Mouse (Mus musculus): Measurements from ENCODE around the gene Pde4a. TPM values are rescaled to one million over a fixed set of nuclear protein-coding genes. Genes with fewer than 3 reads are reported as not detected.
A peak's percentile ranks its signal among the peaks of the same experiment; 100 is the strongest.

Gene Pde4a
- polyA plus RNA-seq, 1 experiment from 2014 or later: 42.7 TPM

GRCm38 (mm10) chr9:21168161-21169123 lies 2.9 kb downstream of the Pde4a start:
- Histone ChIP-seq H3K4me1 (peaks cover 29% of the 10 kb centered on the region), H3K4me3 (no peak overlapping the region), H3K9ac (no peak overlapping the region), H3K9me3 (no peaks in the 10 kb centered on the region), H3K4me2 (peak overlapping the region; percentile 14; the same call in 1 of the 2 replicates), H3K27ac (peak overlapping the region; percentile 7; the same call in 1 of the 2 replicates), H3K36me3 (replicated peaks) (no peaks in the 10 kb centered on the region), H3K27me3 (replicated peaks) (peaks cover 58% of the 10 kb centered on the region)
- ATAC-seq (replicated peaks): no peak
- WGBS: 15% methylated on average over 30 of the region's 30 CpGs

GRCm38 (mm10) chr9:21169157-21169556 lies 3.6 kb downstream of the Pde4a start:
- WGBS: 40% methylated on average over 1 of the region's 1 CpGs
- no peaks in the 10 kb centered on the region for H3K9me3 ChIP-seq
- H3K4me3 ChIP-seq: no peak overlapping the region
- H3K4me2 ChIP-seq: no peak overlapping the region
- peaks cover 51% of the 10 kb centered on the region for H3K27me3 ChIP-seq (replicated peaks)
- H3K4me1 ChIP-seq: peaks cover 26% of the 10 kb centered on the region
- no peak overlapping the region for H3K27ac ChIP-seq
- no peak overlapping the region for H3K9ac ChIP-seq
- ATAC-seq (replicated peaks): no peak
- H3K36me3 ChIP-seq (replicated peaks): no peaks in the 10 kb centered on the region

- WGBS: 81% methylated on average over 6 of the region's 6 CpGs
- no peaks in the 10 kb centered on the region for H3K36me3 ChIP-seq (replicated peaks)
- H3K27me3 ChIP-seq (replicated peaks): peaks cover 19% of the 10 kb centered on the region
- peaks cover 4% of the 10 kb centered on the region; the same call in 1 of the 2 replicates for H3K4me1 ChIP-seq
- ATAC-seq (replicated peaks): no peak
- H3K9me3 ChIP-seq: no peaks in the 10 kb centered on the region
- no peak overlapping the region for H3K27ac ChIP-seq
- no peak overlapping the region for H3K9ac ChIP-seq
- no peak overlapping the region for H3K4me3 ChIP-seq
- no peak overlapping the region for H3K4me2 ChIP-seq
Observed at GRCm38 (mm10) chr9:21172364-21172763, 6.8 kb downstream of the Pde4a start.

GRCm38 (mm10) chr9:21180402-21180801 lies 14.9 kb downstream of the Pde4a start:
- H3K4me1 ChIP-seq: peaks cover 4% of the 10 kb centered on the region; the same call in 1 of the 2 replicates
- no peak for ATAC-seq (replicated peaks)
- H3K27ac ChIP-seq: no peak overlapping the region
- H3K36me3 ChIP-seq (replicated peaks): no peaks in the 10 kb centered on the region
- H3K9ac ChIP-seq: no peak overlapping the region
- peaks cover 23% of the 10 kb centered on the region for H3K27me3 ChIP-seq (replicated peaks)
- no peak overlapping the region for H3K4me2 ChIP-seq
- H3K9me3 ChIP-seq: no peaks in the 10 kb centered on the region
- H3K4me3 ChIP-seq: no peak overlapping the region
- WGBS: 54% methylated on average over 4 of the region's 4 CpGs

- 54% methylated on average over 1 of the region's 1 CpGs for WGBS
- H3K27ac ChIP-seq: no peak overlapping the region
Observed at GRCm38 (mm10) chr9:21180841-21181240, 15.3 kb downstream of the Pde4a start.

GRCm38 (mm10) chr9:21181421-21182220 lies 16.1 kb downstream of the Pde4a start:
- no peak overlapping the region for H3K9ac ChIP-seq
- H3K4me1 ChIP-seq: peaks cover 4% of the 10 kb centered on the region; the same call in 1 of the 2 replicates
- H3K9me3 ChIP-seq: no peaks in the 10 kb centered on the region
- no peaks in the 10 kb centered on the region for H3K36me3 ChIP-seq (replicated peaks)
- peak overlapping the region; percentile 5; the same call in 1 of the 2 replicates for H3K4me3 ChIP-seq
- peak overlapping the region; percentile 29 for H3K4me2 ChIP-seq
- 6% methylated on average over 48 of the region's 48 CpGs for WGBS
- no peak overlapping the region for H3K27ac ChIP-seq
- peaks cover 23% of the 10 kb centered on the region for H3K27me3 ChIP-seq (replicated peaks)
- ATAC-seq (replicated peaks): no peak

More at GRCm38 (mm10) chr9:21180841-21181240, 15.3 kb downstream of the Pde4a start:
- Histone ChIP-seq H3K9me3 (no peaks in the 10 kb centered on the region), H3K9ac (no peak overlapping the region), H3K27me3 (replicated peaks) (peaks cover 23% of the 10 kb centered on the region), H3K4me1 (peaks cover 4% of the 10 kb centered on the region; the same call in 1 of the 2 replicates), H3K36me3 (replicated peaks) (no peaks in the 10 kb centered on the region), H3K4me3 (no peak overlapping the region), H3K4me2 (no peak overlapping the region)
- ATAC-seq (replicated peaks): no peak

- no peaks in the 10 kb centered on the region for H3K36me3 ChIP-seq (replicated peaks)
- no peak for ATAC-seq (replicated peaks)
- WGBS: 83% methylated on average over 6 of the region's 6 CpGs
- H3K4me2 ChIP-seq: 0 out of 2 replicates have a peak overlapping the region, but pooled peaks have one; percentile 31
- no peak overlapping the region for H3K9ac ChIP-seq
- H3K27ac ChIP-seq: no peak overlapping the region
- peaks cover 23% of the 10 kb centered on the region for H3K27me3 ChIP-seq (replicated peaks)
- H3K4me1 ChIP-seq: peaks cover 4% of the 10 kb centered on the region; the same call in 1 of the 2 replicates
- no peaks in the 10 kb centered on the region for H3K9me3 ChIP-seq
- no peak overlapping the region for H3K4me3 ChIP-seq
Observed at GRCm38 (mm10) chr9:21183421-21183820, 17.9 kb downstream of the Pde4a start.

- no peak for ATAC-seq (replicated peaks)
- Histone ChIP-seq H3K27me3 (replicated peaks) (peaks cover 23% of the 10 kb centered on the region), H3K36me3 (replicated peaks) (no peaks in the 10 kb centered on the region), H3K4me1 (peaks cover 4% of the 10 kb centered on the region; the same call in 1 of the 2 replicates), H3K4me2 (peak overlapping the region; percentile 31), H3K4me3 (no peak overlapping the region), H3K27ac (no peak overlapping the region), H3K9ac (no peak overlapping the region), H3K9me3 (no peaks in the 10 kb centered on the region)
- 7% methylated on average over 31 of the region's 34 CpGs for WGBS
Observed at GRCm38 (mm10) chr9:21183905-21184413, 18.4 kb downstream of the Pde4a start.

- H3K36me3 ChIP-seq (replicated peaks): no peaks in the 10 kb centered on the region
Observed at GRCm38 (mm10) chr9:21184733-21185132, 19.2 kb downstream of the Pde4a start.

GRCm38 (mm10) chr9:21185436-21185835 lies 19.9 kb downstream of the Pde4a start:
- Histone ChIP-seq H3K4me1 (peaks cover 4% of the 10 kb centered on the region; the same call in 1 of the 2 replicates), H3K4me2 (no peak overlapping the region), H3K27ac (no peak overlapping the region), H3K9ac (no peak overlapping the region), H3K4me3 (no peak overlapping the region), H3K9me3 (no peaks in the 10 kb centered on the region), H3K36me3 (replicated peaks) (no peaks in the 10 kb centered on the region), H3K27me3 (replicated peaks) (peaks cover 23% of the 10 kb centered on the region)
- no peak for ATAC-seq (replicated peaks)
- 91% methylated on average over 5 of the region's 5 CpGs for WGBS

More at GRCm38 (mm10) chr9:21184733-21185132, 19.2 kb downstream of the Pde4a start:
- Histone ChIP-seq H3K4me3 (no peak overlapping the region), H3K9me3 (no peaks in the 10 kb centered on the region), H3K4me2 (no peak overlapping the region), H3K27ac (no peak overlapping the region), H3K4me1 (peaks cover 4% of the 10 kb centered on the region; the same call in 1 of the 2 replicates), H3K27me3 (replicated peaks) (peaks cover 23% of the 10 kb centered on the region), H3K9ac (no peak overlapping the region)
- ATAC-seq (replicated peaks): no peak
- WGBS: 49% methylated on average over 2 of the region's 2 CpGs

- H3K4me2 ChIP-seq: no peak overlapping the region
- H3K27me3 ChIP-seq (replicated peaks): peaks cover under 1% of the 10 kb centered on the region; the same call in 1 of the 2 replicates
- no peaks in the 10 kb centered on the region for H3K4me1 ChIP-seq
- H3K36me3 ChIP-seq (replicated peaks): no peaks in the 10 kb centered on the region
- H3K4me3 ChIP-seq: no peak overlapping the region
- WGBS: 49% methylated on average over 7 of the region's 7 CpGs
- no peaks in the 10 kb centered on the region for H3K9me3 ChIP-seq
- H3K27ac ChIP-seq: no peak overlapping the region
- ATAC-seq (replicated peaks): no peak
- H3K9ac ChIP-seq: no peak overlapping the region
Observed at GRCm38 (mm10) chr9:21189905-21190304, 24.4 kb downstream of the Pde4a start.

- no peaks in the 10 kb centered on the region for H3K27me3 ChIP-seq (replicated peaks)
- WGBS: 67% methylated on average over 3 of the region's 3 CpGs
- no peaks in the 10 kb centered on the region for H3K36me3 ChIP-seq (replicated peaks)
- H3K9ac ChIP-seq: no peak overlapping the region
- no peak for ATAC-seq (replicated peaks)
- no peak overlapping the region for H3K27ac ChIP-seq
- no peaks in the 10 kb centered on the region for H3K9me3 ChIP-seq
- H3K4me1 ChIP-seq: peaks cover 3% of the 10 kb centered on the region
- H3K4me3 ChIP-seq: no peak overlapping the region
- no peak overlapping the region for H3K4me2 ChIP-seq
Observed at GRCm38 (mm10) chr9:21190670-21191069, 25.2 kb downstream of the Pde4a start.

Measured in midbrain, embryonic 15.5 days (tissue).